Mouse (Mus musculus) spleen, adult 2 months (tissue): ENCODE data around the gene Foxp2.

Experiments
- CTCF ChIP-seq: fragments of 200-500 bp; IDR thresholded peaks from 2 replicates; pipeline ENCODE4 v1.5.1; 2011; ENCODE audit warnings: mild to moderate bottlenecking, inconsistent platforms; ENCODE audit not compliant: insufficient read depth, insufficient read length, insufficient replicate concordance; ENCODE audit errors: extremely low read depth
- POLR2A ChIP-seq: fragments of 200-500 bp; IDR thresholded peaks from 2 replicates; pipeline ENCODE4 v1.6.1; 2011; ENCODE audit warnings: low read depth, low read length, inconsistent platforms

DNA sequence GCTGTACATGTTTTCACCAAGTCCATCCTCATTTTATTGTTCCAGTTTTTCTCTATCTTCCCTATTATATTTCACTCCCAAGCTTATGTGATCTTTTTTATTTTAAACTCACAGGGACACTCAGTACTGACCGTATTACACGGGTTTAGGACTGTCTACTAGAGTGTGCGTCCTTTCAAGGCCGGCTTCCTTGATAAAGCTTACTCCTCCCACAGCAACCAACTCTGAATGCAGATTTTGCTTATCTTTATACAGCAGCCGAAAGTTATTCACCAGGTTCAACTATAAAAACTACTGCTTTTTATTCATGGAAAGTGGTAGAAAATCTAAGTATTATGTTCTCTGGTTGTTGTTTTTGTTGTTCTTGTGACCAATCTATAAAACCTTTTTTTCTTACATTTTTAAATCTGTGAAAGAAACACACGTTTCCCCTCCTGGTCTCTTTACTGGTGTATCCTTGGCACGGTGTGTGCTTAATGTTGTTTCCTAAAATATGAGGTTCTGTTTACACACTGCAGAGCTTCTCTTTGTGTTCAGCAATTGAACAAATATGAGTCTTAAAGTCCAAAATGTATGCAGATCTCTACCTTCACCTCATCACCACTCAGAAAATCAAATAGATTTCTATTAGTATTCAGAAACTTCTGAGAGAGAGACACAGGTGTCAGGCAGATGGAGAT, 128.4 kb downstream of the Foxp2 start:
- no peak for TF ChIP-seq POLR2A
- no peak for TF ChIP-seq CTCF
